Mouse (Mus musculus) left cerebral cortex, adult 18-20 months (tissue): ENCODE data around the gene Ppia. TPM values are rescaled to one million over a fixed set of nuclear protein-coding genes. Genes with fewer than 3 reads are reported as not detected.
"Not testable (repeated sequence)": the region's sequence is repeated elsewhere in the genome, so short reads cannot be mapped to it uniquely, and the experiment has no call there.

Experiments
- DNase-seq, 2 experiments: peaks; one replicate each; pipeline ENCODE4 v3.0.0; 2021 to 2022; ENCODE audit warnings: low spot score in 2 of 2, mixed read lengths in 1 of 2
- long read RNA-seq, 2 experiments: library from polyadenylated mRNA; stranded (forward); transcript quantifications; one replicate each; pipeline ENCODE4 v2.0.0; 2021
- total RNA-seq, 2 experiments: library from RNA; stranded (reverse); gene quantifications; 2 replicates each; pipeline ENCODE4 v1.2.3; 2021

Gene Ppia
- total RNA-seq, result 1,000 to 10,000 TPM; 1,850 TPM
- long read RNA-seq, experiment 1, transcript Ppia-202 (5 exons, 1,170 nt), result major isoform, 896 of 921 reads
- long read RNA-seq, experiment 1, partial matches to known transcripts, result 4 of 921 reads
- long read RNA-seq, experiment 1, other reads (novel, unspliced or antisense), result 19 of 921 reads
- long read RNA-seq, experiment 2, transcript Ppia-202 (5 exons, 1,170 nt), result major isoform, 1,035 of 1,059 reads
- long read RNA-seq, experiment 2, partial matches to known transcripts, result 5 of 1,059 reads
- long read RNA-seq, experiment 2, other reads (novel, unspliced or antisense), result 16 of 1,059 reads

GRCm38 (mm10) chr11:6414751-6415550, at the start of gene Ppia:
Gene Ppia, plus strand, starts transcription at chr11:6415443.
- no peak for DNase-seq

DNA sequence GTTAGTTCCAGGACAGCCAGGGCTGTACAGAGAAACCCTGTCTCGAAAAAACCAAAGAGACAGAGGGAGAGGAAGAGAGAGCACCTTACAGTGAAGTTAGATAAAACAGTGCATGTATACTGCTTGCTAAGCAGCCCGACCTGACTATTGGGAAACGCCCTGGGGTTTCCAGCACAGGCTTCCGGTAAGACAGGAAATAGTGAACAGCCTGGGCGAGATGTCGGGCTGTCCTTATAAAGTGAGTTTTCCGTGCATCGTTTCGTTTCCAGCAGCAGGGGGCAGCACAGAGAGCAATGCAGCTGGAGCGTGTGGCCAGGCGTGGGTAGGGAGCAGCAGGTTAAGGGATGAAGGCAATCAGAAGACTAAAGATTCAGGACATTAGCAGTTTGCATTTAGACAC, 49.4 kb upstream of the Ppia start:
- peak; percentile 59 to 66 for DNase-seq

- no peak for DNase-seq
Measured at GRCm38 (mm10) chr11:6366434-6366833, 48.8 kb upstream of the Ppia start.

GRCm38 (mm10) chr11:6367156-6367555, 48.1 kb upstream of the Ppia start:
- no peak for DNase-seq

GRCm38 (mm10) chr11:6367986-6368385, 47.3 kb upstream of the Ppia start:
- DNase-seq, result not testable (repeated sequence)

GRCm38 (mm10) chr11:6371376-6372155, 43.7 kb upstream of the Ppia start:
- DNase-seq, result no peak

GRCm38 (mm10) chr11:6372784-6373183, 42.5 kb upstream of the Ppia start:
- DNase-seq, result no peak

DNA sequence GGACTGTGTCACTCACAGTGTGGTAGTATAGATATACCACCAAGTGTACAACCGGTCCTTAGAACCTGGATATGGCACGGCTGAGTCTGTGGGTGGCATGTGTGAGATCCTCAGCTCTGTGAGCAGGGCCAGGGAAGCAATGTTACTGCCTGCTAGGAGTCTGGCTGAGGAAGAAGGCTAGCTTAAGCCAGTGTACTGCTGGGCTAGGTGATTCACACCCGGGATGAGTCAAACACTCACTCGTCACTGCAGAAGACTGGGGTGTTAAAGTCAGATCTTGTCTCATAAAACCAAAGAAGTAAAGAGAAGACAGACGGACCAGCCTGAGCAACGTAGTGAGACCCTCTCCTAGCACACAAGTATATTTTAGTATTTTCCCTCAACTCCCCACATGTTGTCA, 34.3 kb upstream of the Ppia start:
- DNase-seq, result no peak

- DNase-seq, result no peak
Measured at GRCm38 (mm10) chr11:6388126-6388725, 27.0 kb upstream of the Ppia start.

GRCm38 (mm10) chr11:6388726-6389413, 26.4 kb upstream of the Ppia start, which contains the start of gene Zmiz2:
Gene Zmiz2, plus strand, starts transcription at chr11:6389074.
- DNase-seq, result peak; percentile 87 to 93

GRCm38 (mm10) chr11:6389483-6389921, 25.7 kb upstream of the Ppia start:
- DNase-seq, result no peak

- no peak for DNase-seq
Measured at GRCm38 (mm10) chr11:6390376-6391053, 24.7 kb upstream of the Ppia start.

GRCm38 (mm10) chr11:6391516-6392276, 23.5 kb upstream of the Ppia start:
- DNase-seq, result no peak

DNA sequence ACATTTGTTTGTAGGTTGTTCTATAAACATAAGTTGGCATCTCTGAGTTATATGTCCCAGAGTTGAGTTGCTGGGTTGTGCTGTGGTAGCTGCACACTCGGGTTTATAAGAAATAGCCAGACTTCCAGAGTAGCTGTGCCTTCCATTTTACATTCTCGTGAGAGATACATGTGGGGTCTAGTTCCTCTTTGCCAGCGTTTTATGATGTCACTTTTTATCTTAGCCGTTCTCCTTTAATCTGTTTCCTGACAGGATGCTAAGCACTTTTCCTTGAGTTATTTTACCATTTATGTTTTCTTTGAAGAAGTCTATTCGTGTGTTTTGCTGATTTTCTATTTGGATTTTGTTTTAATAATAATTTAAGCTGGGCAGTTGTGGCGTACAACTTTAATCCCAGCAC, 22.4 kb upstream of the Ppia start:
- DNase-seq, result no peak

DNA sequence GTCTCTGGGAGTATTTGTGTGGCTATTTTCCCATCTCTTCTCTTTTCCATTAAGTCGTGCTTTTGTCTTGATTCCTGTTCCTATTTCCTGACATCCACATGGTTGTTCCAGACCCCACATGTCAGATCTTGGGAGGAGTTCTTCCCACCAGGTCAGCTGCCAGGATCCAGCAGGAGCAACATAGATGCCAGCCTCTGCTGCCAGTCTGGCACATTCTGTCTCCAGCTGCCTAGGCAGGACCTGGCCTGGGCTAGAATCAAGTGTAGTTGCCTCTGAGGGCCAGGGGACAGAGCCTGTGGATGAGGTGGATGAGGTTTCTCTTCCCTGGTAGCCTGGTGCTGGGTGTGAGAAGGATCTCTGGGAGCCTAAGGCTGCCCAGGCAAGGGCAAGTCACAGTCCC, 21.4 kb upstream of the Ppia start:
- no peak for DNase-seq

DNA sequence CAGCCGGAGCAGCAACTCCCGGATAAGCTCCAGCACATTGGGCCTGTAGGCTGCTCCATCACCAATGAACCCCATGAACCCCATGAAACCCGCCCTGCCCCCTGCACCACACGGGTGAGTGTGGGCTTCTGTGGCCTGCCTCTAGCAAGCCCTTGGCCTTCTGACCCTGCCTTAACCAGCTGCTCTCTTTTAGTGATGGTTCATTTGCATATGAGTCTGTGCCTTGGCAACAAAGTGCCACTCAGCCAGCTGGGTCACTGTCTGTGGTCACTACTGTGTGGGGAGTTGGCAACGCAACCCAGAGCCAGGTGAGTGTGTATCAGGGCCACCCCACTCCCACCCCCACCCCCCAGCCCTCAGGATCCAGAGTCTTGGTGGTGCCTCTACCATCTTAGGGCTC, 19.7 kb upstream of the Ppia start:
- DNase-seq, result no peak

- DNase-seq, result no peak
Measured at GRCm38 (mm10) chr11:6398141-6398540, 17.1 kb upstream of the Ppia start.

DNA sequence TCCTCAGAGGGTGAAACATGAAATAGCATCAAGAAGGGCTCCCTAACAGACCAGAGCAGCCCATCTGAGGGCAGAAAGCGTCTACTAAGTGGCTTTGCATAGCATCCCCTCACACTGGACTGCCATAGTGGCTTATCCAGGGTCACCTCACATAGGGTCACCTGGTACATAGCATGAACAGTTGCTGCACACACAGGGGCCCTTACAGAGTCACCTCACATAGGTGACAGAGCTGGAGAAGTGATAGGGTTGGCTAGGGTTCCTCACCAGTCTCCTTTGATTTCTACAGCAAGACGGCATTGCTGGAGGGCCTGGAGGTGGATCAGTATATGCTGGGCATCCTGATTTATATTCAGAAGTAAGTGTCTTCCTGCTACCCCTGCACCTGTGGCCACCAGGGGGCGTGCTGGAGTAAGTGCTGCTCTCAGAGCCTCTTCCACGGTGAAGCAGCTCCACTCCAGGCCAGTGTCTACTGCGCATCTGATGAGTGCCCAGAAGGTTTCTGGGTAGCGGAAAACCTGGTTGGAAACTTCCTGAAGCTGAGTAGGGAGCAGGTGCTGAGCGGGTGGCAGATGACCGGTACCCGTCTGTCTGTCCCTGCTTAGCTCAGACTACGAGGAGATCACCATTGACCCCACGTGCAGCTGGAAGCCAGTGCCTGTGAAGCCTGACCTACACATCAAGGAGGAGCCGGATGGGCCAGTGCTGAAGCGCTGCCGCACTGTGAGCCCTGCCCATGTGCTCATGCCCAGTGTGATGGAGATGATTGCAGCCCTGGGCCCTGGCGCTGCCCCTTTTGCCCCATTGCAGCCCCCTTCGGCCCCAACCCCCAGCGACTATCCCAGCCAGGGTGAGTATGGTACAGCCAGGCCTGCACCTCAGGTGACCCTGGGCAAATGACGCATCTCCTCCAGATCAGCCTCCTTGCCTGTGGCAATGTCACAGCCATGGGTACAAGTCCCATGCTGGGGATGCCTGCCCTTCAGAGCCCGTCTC, 12.4 kb upstream of the Ppia start:
- DNase-seq, result peak; percentile 61 to 70
